Mouse (Mus musculus) neural tube, embryonic 11.5 days (tissue): ENCODE data around the gene Serpinb2. TPM values are rescaled to one million over a fixed set of nuclear protein-coding genes. Genes with fewer than 3 reads are reported as not detected.

Experiments
- polyA plus RNA-seq: library from polyadenylated mRNA; unstranded; fragments of >200 nt; fragmentation: Nextera tagmentation; extraction: Ambion mirVana; gene quantifications from 2 replicates; pipeline ENCODE4 v1.2.1, GENCODE M21; 2014

Gene Serpinb2
- polyA plus RNA-seq, 1 experiment from 2014 or later: 0.11 TPM

Other genes with a start within 250 kb of the Serpinb2 start
- not detected in 2 replicates for gene Serpinb3b, start 233.1 kb upstream of the Serpinb2 start, polyA plus RNA-seq
- not detected in 2 replicates for gene Serpinb3c, start 233.1 kb upstream of the Serpinb2 start, polyA plus RNA-seq
- gene Serpinb11, start 150.2 kb upstream of the Serpinb2 start, polyA plus RNA-seq: not detected in 2 replicates
- gene Serpinb7, start 111.8 kb upstream of the Serpinb2 start, polyA plus RNA-seq: not detected in 2 replicates
- 1.5 and 1.8 TPM in 2 replicates for gene Serpinb8, start 78.6 kb downstream of the Serpinb2 start, polyA plus RNA-seq